Mouse (Mus musculus) activated CD4-positive, CD25-positive, alpha-beta regulatory T cell, adult 4 months (primary cell): ENCODE measurements around the gene Cenpa. TPM values are rescaled to one million over a fixed set of nuclear protein-coding genes. Genes with fewer than 3 reads are reported as not detected.
"Not testable (repeated sequence)": the region's sequence is repeated elsewhere in the genome, so short reads cannot be mapped to it uniquely, and the experiment has no call there.

ENCODE experiments used
- ATAC-seq: one replicate; pipeline ENCODE4 v1.8.0; 2017
- polyA plus RNA-seq, 2 experiments: library from polyadenylated mRNA; unstranded; fragments of 100-300 nt; shearing (Covaris generic); gene quantifications; one replicate each; pipeline ENCODE4 v1.2.1; 2017

The Cenpa gene
- polyA plus RNA-seq, 2 experiments from 2014 or later: 79.2 to 115 TPM

DNA sequence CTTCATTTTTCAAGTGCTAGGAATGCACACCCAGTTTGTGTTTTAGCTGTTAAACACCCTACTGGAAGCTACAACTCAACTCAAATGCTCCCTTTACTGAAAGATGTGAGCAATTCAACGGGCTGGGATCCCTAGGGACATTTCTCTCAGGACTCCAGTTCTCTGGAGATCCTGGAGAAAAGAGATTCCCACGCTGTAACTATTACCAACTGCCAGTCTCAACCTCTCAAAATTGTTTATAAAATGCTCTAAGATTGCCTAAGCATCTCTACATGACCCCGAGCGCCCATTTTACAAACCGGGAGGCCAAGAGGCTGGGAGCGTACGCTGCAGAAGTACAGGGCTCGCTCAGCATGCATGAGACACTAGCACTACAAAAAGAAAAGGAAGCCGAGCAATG, 19.2 kb upstream of the Cenpa start:
- ATAC-seq: peak; percentile 40

- ATAC-seq: peak; percentile 98
Measured at GRCm38 (mm10) chr5:30647815-30648560, 18.6 kb upstream of the Cenpa start, which contains the start of gene Slc35f6. Gene Slc35f6, plus strand, starts transcription at chr5:30647933.

GRCm38 (mm10) chr5:30649558-30649957, 17.0 kb upstream of the Cenpa start:
- no peak for ATAC-seq

- no peak for ATAC-seq
Measured at GRCm38 (mm10) chr5:30650756-30651155, 15.8 kb upstream of the Cenpa start.

DNA sequence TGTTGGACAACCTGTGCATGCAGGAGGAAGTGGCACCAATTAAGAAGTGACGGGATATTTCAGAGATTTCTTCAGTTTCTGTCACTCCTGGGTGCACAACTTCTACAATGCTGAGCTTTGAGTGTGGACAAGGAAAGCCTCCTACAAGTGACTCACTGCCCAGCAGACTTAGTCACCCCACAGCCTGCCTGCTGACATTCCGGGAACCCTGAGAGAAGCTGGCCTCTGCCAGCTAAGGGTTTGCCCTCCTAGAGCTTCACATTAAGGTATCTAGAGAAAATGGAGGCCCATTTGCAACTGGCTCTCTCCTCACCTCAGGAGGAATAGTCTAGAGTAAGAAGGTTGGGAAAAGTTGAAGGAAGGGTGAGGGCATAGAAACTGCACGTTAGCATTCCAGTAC, 15.0 kb upstream of the Cenpa start:
- no peak for ATAC-seq

DNA sequence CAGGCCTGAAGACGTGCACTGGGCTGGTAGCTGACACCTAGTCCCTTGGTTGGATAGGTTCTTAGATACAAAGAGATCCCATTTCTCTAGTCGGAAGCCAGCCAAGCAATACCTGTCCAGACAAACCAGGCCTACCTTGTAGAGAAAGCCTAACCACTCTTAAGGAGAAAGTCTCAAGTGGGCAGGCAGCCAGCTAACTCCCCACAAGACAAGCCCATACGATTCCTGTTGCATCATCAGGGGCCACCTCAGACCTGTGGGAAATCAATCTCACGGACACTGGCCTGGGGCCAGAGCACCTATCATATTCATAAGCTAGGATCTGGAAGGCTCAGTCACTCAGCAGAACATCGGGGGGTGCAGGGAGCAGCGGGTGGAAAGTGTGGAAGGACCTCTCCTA, 13.3 kb upstream of the Cenpa start:
- no peak for ATAC-seq

DNA sequence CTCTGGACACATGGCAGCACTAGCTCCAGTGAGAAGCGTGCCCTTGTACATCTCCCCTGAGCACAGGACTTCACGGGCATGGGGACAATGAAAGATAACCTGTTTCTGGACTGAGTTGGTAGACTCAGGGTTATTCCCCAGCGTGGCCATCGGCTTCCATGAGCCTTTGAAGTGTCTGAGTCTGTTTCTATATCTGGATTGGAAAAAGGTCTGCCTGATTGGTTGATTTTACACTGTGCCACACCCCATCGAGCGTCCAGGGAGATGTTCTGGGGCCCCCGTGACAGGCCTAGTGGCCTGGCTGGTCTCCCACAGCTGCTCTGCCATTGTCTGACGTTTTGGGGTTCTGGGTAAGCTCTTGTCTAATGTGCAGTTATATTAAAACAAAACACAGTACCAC, 11.5 kb upstream of the Cenpa start:
- no peak for ATAC-seq

- no peak for ATAC-seq
Measured at GRCm38 (mm10) chr5:30655526-30656195, 10.9 kb upstream of the Cenpa start.

- ATAC-seq: no peak
Measured at GRCm38 (mm10) chr5:30659042-30659441, 7.5 kb upstream of the Cenpa start.

DNA sequence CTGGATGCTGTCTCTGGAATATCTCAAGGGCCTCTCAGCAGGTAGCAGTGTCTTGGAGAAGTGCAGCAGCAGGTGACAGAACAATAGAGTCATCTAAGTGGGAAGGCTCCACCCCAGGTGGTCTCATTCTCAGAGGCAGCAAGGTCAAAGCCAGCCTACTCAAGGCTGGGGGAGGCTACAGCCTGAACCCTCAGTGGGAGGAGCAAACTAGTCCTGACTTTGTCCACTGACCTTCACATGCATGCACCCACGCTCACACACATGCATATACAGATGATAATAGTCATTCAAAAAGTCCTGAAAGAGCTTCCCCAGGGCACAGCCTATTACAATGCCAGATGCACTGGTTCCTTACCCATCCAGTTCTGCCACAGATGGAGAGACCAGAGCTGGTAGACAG, 6.3 kb upstream of the Cenpa start:
- no peak for ATAC-seq

GRCm38 (mm10) chr5:30660813-30661212, 5.8 kb upstream of the Cenpa start:
- ATAC-seq: no peak

- ATAC-seq: no peak
Measured at GRCm38 (mm10) chr5:30665360-30665759, 1.2 kb upstream of the Cenpa start.

- no peak for ATAC-seq
Measured at GRCm38 (mm10) chr5:30665968-30666367, 609 bp upstream of the Cenpa start.

- ATAC-seq: no peak
Measured at GRCm38 (mm10) chr5:30667215-30667614, 638 bp downstream of the Cenpa start.

- no peak for ATAC-seq
Measured at GRCm38 (mm10) chr5:30667686-30668085, 1.1 kb downstream of the Cenpa start.

DNA sequence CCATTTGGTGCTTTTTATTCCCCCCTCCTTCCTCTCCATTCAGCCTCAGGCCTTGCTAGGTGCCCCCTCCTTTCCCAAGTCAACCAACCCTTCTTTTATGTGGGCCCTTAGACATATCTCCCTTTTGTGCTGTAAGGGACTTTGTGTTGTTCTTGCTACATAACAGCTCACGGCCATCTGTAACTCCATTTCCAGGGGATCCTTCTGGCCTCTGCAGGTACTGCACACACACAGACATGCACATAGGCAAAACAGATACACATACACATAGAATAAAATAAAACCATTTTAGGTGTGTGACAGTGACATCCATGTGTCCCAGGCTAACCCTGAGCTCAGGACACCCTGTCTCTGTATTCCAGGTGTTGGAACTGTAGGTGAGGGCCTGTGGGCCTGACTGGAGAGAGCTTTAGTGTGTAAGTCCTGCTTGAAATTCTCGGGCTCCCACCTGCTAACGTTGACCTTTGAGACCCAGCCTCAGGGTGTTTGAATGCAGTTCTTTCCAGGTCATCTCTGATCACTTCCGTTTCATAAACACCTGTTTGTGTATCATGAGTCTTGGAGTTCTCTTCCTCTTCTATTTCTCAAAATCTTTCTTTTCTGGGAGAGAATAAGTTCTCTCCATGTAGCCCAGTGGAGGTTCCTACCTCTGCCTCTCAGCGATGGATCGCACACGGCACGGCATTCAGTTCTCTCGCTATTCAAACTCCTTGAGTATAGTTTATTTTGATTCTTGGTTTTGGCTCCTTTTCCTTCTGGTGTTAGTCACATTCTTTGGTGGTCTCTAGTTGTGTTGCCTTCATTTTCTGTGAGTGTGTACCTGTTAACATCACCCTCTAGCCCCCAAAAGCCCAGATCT, 2.3 kb downstream of the Cenpa start:
- no peak for ATAC-seq

- ATAC-seq: no peak
Measured at GRCm38 (mm10) chr5:30669496-30669830, 2.9 kb downstream of the Cenpa start.

GRCm38 (mm10) chr5:30670091-30670490, 3.5 kb downstream of the Cenpa start:
- ATAC-seq: no peak

DNA sequence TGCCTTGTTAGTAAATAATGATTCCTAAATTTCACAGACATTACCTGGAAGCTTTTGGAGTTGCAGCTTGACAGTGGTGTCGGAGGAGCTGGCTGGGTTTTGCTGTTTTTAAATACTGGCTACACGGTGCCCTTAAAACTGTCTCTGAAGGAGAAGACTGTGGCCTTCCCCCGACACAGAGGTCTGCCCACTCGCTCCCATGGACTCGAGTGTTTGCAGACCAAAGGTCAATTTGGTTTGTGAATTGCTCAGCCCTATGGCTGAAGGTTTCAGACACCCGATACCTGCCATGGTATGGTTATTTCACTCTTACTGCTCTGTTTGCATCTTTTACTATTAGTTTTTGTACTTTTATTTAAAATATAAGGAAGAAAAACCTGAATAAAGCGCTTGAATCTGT, 7.4 kb downstream of the Cenpa start:
- ATAC-seq: no peak

DNA sequence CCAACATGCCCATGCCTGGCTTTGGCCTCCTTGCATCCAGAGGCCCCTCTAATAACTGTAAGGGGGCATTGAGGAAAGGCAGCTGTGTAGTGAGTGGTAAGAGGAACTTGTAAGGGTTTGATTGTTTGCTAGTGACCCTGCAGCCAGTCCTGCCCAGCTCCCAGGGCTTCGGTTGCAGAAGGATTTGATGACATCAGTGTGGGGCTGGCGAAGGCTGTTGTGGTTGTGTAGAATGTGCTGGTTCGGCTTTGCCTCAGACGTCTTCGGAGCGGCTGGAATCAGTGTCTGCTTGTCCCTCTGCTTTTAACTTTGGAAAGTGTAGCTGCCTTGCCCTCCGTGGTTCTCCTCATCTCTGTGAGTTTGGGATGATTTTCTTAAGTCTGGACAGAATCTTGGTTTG, 10.2 kb downstream of the Cenpa start:
- ATAC-seq: no peak

DNA sequence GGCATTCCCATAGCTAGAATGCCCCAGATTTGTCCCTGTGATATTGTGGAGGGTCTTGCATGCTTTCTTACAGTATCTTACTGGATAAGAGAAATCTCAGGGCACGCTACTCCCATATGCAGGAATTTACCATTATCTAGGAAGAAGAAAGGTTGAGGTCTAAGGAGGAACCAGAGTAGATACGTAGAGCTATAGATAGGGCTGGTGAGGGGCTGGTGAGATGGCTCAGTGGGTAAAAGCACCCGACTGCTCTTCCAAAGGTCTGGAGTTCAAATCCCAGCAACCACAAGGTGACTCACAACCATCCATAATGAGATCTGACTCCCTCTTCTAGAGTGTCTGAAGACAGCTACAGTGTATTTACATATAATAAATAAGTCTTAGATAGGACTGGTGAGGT, 11.5 kb downstream of the Cenpa start:
- ATAC-seq: not testable (repeated sequence)

DNA sequence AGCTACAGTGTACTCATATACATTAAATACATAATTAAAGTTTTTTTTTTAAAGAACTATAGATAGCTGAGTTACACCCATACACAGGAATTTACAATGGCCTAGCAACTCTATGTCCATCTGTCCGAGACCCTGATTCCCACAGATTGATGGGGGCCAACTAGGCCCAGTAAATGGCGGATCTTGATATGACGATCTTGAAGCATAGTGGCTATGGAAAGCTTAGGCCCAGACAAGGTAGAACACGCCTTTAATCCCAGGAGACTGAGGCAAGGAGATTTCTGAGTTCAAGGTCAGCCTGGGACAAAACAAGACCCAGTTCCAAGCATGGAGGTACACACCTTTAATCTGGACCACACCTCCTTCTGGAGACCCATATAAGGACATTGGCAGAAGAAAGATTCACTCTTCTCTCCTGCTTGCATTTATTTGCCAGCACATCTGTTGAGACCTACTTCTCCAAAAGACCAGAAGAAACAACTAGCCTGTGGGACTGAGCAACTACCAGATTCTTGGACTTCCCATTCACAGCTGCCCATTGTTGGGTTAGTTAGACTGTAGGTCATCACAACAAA, 12.2 kb downstream of the Cenpa start:
- ATAC-seq: no peak

GRCm38 (mm10) chr5:30679593-30679992, 13.0 kb downstream of the Cenpa start:
- no peak for ATAC-seq
